Mouse (Mus musculus): ENCODE results near the gene Fbxo6. TPM values are rescaled to one million over a fixed set of nuclear protein-coding genes. Genes with fewer than 3 reads are reported as not detected.

Gene Fbxo6
- polyA plus RNA-seq, 1 experiment from 2014 or later, result 28.1 TPM

DNA sequence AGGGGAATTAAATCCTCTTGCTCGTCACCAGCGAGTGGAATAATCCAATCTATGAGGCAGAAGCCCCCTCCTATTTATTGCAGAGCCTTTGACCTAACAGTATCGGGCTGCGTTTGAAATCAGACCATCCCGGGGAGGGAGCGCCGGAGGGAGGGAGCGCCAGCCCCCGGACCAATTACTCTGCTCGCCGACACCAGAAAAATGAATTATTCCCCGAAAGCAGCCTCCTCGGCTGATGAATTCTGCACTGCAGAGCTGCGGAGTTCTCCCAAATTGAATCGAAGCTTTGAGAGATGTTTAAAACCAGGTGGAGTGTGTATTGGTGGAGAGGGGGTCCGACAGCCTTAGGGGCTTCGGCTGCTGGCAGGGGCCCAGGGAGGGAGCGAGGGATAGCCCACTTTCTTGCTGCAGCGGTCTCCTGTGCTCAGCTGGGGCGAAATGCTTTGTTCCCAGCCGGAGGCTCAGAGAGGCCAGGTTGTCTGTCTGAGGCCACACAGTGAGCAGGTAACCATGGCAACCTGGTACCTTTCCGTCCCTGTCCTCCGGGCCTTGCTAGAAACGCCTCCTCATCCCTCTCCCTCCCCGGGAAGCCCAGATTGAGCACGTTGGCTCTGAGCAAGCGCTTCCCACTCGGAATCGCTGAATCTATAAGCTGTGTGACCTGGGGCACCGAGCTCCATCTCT lies 22.0 kb upstream of the Fbxo6 start:
- H3K4me2 ChIP-seq (replicated peaks; ENCODE audit: low read depth), result no peak overlapping the region
- TF ChIP-seq EP300 (optimal IDR thresholded peaks at IDR 0.05) (no peak), CTCF (IDR thresholded peaks at IDR 0.05; ENCODE audit: low read depth) (no peak)
- peaks cover 12% of the 10 kb centered on the region; the same call in 1 of the 2 replicates for H3K27me3 ChIP-seq (ENCODE audit: control insufficient read depth, insufficient read depth, low read length)

DNA sequence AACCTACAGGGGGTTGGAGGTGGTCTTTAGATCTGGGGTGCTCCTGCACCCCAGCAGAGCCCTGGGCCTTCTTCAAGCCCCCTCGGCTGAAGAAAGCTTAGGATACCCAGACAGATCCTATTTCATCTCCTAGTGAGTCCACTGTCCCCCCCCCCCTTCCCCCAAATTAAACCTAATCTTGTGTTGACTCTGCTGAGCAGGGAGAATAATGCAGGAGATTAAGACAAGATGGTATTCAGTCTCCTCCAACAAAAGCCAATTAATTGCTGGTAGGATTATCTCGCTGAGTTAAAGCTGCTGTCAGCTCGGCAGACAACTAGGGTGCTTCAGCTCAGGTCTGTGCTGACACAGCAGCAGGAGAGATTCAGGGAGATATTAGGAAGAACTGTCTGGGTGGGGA lies 19.3 kb upstream of the Fbxo6 start:
- no peak overlapping the region for H3K4me2 ChIP-seq (replicated peaks; ENCODE audit: low read depth)
- no peaks in the 10 kb centered on the region for H3K36me3 ChIP-seq (ENCODE audit: control insufficient read depth, insufficient read depth, low read length)
- H3K4me1 ChIP-seq (replicated peaks; ENCODE audit: control insufficient read depth, insufficient read depth), result no peaks in the 10 kb centered on the region
- no peak for ATAC-seq (ENCODE audit: low FRiP score, low TSS enrichment)
- TF ChIP-seq CTCF (IDR thresholded peaks at IDR 0.05; ENCODE audit: low read depth) (no peak), EP300 (optimal IDR thresholded peaks at IDR 0.05) (no peak)
- H3K9me3 ChIP-seq (ENCODE audit: control insufficient read depth, low read length), result no peaks in the 10 kb centered on the region
- WGBS, result 38% methylated on average over 3 of the region's 3 CpGs
- no peak overlapping the region for H3K9ac ChIP-seq (ENCODE audit: low read length)
- no peak overlapping the region for H3K4me3 ChIP-seq (ENCODE audit: low read depth, low read length)
- DNase-seq (ENCODE audit: low spot score), result no peak
- H3K27me3 ChIP-seq (ENCODE audit: control insufficient read depth, insufficient read depth, low read length), result peaks cover 15% of the 10 kb centered on the region; the same call in 1 of the 2 replicates
- no peak overlapping the region for H3K27ac ChIP-seq (replicated peaks)

More for the DNA sequence above, 22.0 kb upstream of the Fbxo6 start:
- Histone ChIP-seq H3K9me3 (ENCODE audit: control insufficient read depth, low read length) (no peaks in the 10 kb centered on the region), H3K36me3 (ENCODE audit: control insufficient read depth, insufficient read depth, low read length) (no peaks in the 10 kb centered on the region), H3K9ac (ENCODE audit: low read length) (no peak overlapping the region), H3K27ac (replicated peaks) (no peak overlapping the region), H3K4me3 (ENCODE audit: low read depth, low read length) (no peak overlapping the region), H3K4me1 (replicated peaks; ENCODE audit: control insufficient read depth, insufficient read depth) (no peaks in the 10 kb centered on the region)
- DNase-seq (ENCODE audit: low spot score) (no peak), ATAC-seq (ENCODE audit: low FRiP score, low TSS enrichment) (no peak)
- WGBS, result 3% methylated on average over 30 of the region's 30 CpGs

DNA sequence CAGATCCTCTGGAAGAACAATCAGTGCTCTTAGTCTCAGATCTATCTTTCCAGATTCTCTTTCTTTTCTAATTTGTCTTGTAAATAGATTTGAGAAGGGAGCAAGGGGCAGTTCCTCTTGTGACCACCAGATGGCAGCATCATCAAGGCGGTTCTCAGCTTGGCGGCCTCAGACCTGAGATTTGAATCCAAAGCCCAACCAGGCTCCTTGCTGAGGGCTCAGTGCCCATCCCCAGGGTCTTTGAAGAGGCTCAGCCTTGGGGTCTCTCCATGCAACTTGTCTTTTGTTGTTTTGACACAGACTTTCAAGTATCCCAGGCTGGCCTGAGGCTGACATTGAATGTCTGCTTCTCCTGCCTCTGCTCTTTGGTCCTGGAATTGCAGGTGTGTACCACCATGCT lies 18.9 kb upstream of the Fbxo6 start:
- H3K4me1 ChIP-seq (replicated peaks; ENCODE audit: control insufficient read depth, insufficient read depth), result no peaks in the 10 kb centered on the region
- no peak for DNase-seq (ENCODE audit: low spot score)
- no peak overlapping the region for H3K9ac ChIP-seq (ENCODE audit: low read length)
- no peak for ATAC-seq (ENCODE audit: low FRiP score, low TSS enrichment)
- no peak overlapping the region for H3K4me2 ChIP-seq (replicated peaks; ENCODE audit: low read depth)
- H3K9me3 ChIP-seq (ENCODE audit: control insufficient read depth, low read length), result no peaks in the 10 kb centered on the region
- no peak overlapping the region for H3K4me3 ChIP-seq (ENCODE audit: low read depth, low read length)
- no peak overlapping the region for H3K27ac ChIP-seq (replicated peaks)
- peaks cover 19% of the 10 kb centered on the region; the same call in 1 of the 2 replicates for H3K27me3 ChIP-seq (ENCODE audit: control insufficient read depth, insufficient read depth, low read length)
- TF ChIP-seq EP300 (optimal IDR thresholded peaks at IDR 0.05), result no peak
- TF ChIP-seq CTCF (IDR thresholded peaks at IDR 0.05; ENCODE audit: low read depth), result peak; percentile 96
- 9% methylated on average over 2 of the region's 2 CpGs for WGBS
- H3K36me3 ChIP-seq (ENCODE audit: control insufficient read depth, insufficient read depth, low read length), result no peaks in the 10 kb centered on the region

DNA sequence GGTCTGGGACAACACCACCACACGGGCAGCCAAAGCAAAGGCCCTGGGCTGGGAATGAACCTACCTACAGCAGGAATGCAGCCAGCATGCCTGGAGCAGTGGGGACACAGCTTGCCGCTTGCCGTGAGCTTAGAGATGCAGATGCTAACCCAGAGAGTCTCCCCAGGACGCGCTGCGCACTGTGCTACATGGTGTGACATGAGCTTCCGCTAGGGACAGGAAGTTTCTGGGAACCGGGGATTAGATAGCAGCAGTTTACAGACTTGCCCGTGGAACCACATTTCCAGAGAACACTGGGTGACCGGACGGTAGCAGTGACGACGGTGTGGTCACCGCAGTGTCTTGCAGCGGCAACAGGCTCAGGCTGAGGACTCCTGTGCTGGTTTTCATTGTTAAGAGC lies 17.6 kb upstream of the Fbxo6 start:
- Histone ChIP-seq H3K36me3 (ENCODE audit: control insufficient read depth, insufficient read depth, low read length) (no peaks in the 10 kb centered on the region), H3K27me3 (ENCODE audit: control insufficient read depth, insufficient read depth, low read length) (peaks cover 29% of the 10 kb centered on the region), H3K4me3 (ENCODE audit: low read depth, low read length) (no peak overlapping the region), H3K9ac (ENCODE audit: low read length) (no peak overlapping the region), H3K27ac (replicated peaks) (no peak overlapping the region), H3K9me3 (ENCODE audit: control insufficient read depth, low read length) (no peaks in the 10 kb centered on the region), H3K4me1 (replicated peaks; ENCODE audit: control insufficient read depth, insufficient read depth) (no peaks in the 10 kb centered on the region), H3K4me2 (replicated peaks; ENCODE audit: low read depth) (no peak overlapping the region)
- ATAC-seq (ENCODE audit: low FRiP score, low TSS enrichment), result no peak
- TF ChIP-seq CTCF (IDR thresholded peaks at IDR 0.05; ENCODE audit: low read depth), result no peak
- TF ChIP-seq EP300 (optimal IDR thresholded peaks at IDR 0.05), result no peak
- 22% methylated on average over 15 of the region's 15 CpGs for WGBS
- no peak for DNase-seq (ENCODE audit: low spot score)

DNA sequence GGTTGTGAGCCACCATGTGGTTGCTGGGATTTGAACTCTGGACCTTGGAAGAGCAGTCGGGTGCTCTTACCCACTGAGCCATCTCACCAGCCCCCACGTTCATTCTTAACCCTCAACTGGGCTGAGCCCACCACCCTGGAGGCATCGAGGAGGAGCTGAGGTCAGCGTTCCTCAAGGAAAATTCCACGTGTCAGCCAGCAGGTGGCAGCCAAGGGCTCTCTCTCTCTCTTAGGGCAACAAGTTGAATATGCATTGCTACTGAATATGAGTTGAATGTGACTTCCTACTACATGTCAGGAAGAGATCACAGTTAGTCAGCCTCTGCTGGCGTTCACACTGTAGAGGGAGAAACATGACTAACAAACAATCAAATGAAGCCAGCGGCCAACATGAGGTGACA lies 16.3 kb upstream of the Fbxo6 start:
- peaks cover 27% of the 10 kb centered on the region for H3K27me3 ChIP-seq (ENCODE audit: control insufficient read depth, insufficient read depth, low read length)
- DNase-seq (ENCODE audit: low spot score), result peak; percentile 71
- no peak overlapping the region for H3K4me2 ChIP-seq (replicated peaks; ENCODE audit: low read depth)
- H3K4me3 ChIP-seq (ENCODE audit: low read depth, low read length), result no peak overlapping the region
- H3K9me3 ChIP-seq (ENCODE audit: control insufficient read depth, low read length), result no peaks in the 10 kb centered on the region
- ATAC-seq (ENCODE audit: low FRiP score, low TSS enrichment), result no peak
- 24% methylated on average over 7 of the region's 7 CpGs for WGBS
- H3K9ac ChIP-seq (ENCODE audit: low read length), result no peak overlapping the region
- H3K4me1 ChIP-seq (replicated peaks; ENCODE audit: control insufficient read depth, insufficient read depth), result no peaks in the 10 kb centered on the region
- TF ChIP-seq CTCF (IDR thresholded peaks at IDR 0.05; ENCODE audit: low read depth) (peak; percentile 85), EP300 (optimal IDR thresholded peaks at IDR 0.05) (no peak)
- no peak overlapping the region for H3K27ac ChIP-seq (replicated peaks)
- H3K36me3 ChIP-seq (ENCODE audit: control insufficient read depth, insufficient read depth, low read length), result no peaks in the 10 kb centered on the region

GRCm38 (mm10) chr4:148166986-148167385 lies 15.0 kb upstream of the Fbxo6 start:
- no peak overlapping the region for H3K4me3 ChIP-seq (ENCODE audit: low read depth, low read length)
- DNase-seq (ENCODE audit: low spot score) (peak; percentile 68), ATAC-seq (ENCODE audit: low FRiP score, low TSS enrichment) (0 out of 2 replicates have a peak, but pooled peaks have one; percentile 27)
- H3K27me3 ChIP-seq (ENCODE audit: control insufficient read depth, insufficient read depth, low read length), result peaks cover 24% of the 10 kb centered on the region
- no peaks in the 10 kb centered on the region for H3K36me3 ChIP-seq (ENCODE audit: control insufficient read depth, insufficient read depth, low read length)
- TF ChIP-seq EP300 (optimal IDR thresholded peaks at IDR 0.05) (no peak), CTCF (IDR thresholded peaks at IDR 0.05; ENCODE audit: low read depth) (peak; percentile 73)
- no peak overlapping the region for H3K9ac ChIP-seq (ENCODE audit: low read length)
- WGBS, result 32% methylated on average over 3 of the region's 4 CpGs
- H3K4me1 ChIP-seq (replicated peaks; ENCODE audit: control insufficient read depth, insufficient read depth), result no peaks in the 10 kb centered on the region
- no peaks in the 10 kb centered on the region for H3K9me3 ChIP-seq (ENCODE audit: control insufficient read depth, low read length)
- H3K4me2 ChIP-seq (replicated peaks; ENCODE audit: low read depth), result no peak overlapping the region
- H3K27ac ChIP-seq (replicated peaks), result no peak overlapping the region
